Mouse (Mus musculus): ENCODE data around the gene Gdpgp1.

GRCm38 (mm10) chr7:80280032-80280431 is 47.4 kb downstream of the Gdpgp1 start:
- TF ChIP-seq CTCF (IDR thresholded peaks at IDR 0.05; ENCODE audit: low read depth) (no peak), EP300 (IDR thresholded peaks at IDR 0.05; ENCODE audit: low read depth) (no peak)
